Mouse (Mus musculus) liver, embryonic 14.5 days (tissue): ENCODE measurements around the gene Dyrk1a. TPM values are rescaled to one million over a fixed set of nuclear protein-coding genes. Genes with fewer than 3 reads are reported as not detected.
A peak's percentile ranks its signal among the peaks of the same experiment; 100 is the strongest.

ENCODE experiments used
- ATAC-seq: fragments of 200-750 bp; cut with Nextera tagmentation; 2 replicates; pipeline ENCODE4 v1.8.0; 2017; ENCODE audit warnings: moderate number of reproducible peaks, mild to moderate bottlenecking, moderate library complexity; ENCODE audit not compliant: insufficient read depth
- DNase-seq, 3 experiments: peaks; one replicate each; pipeline ENCODE4 v3.0.0-alpha.2; 2012 to 2013; ENCODE audit warnings: low read depth in 3 of 3, low spot score in 3 of 3
- H3K27ac ChIP-seq: fragments of 300-500 bp; sonication (generic); 2 replicates; pipeline ENCODE4 v1.5.1; 2014; ENCODE audit warnings: moderate library complexity, mild to moderate bottlenecking, control low read depth, inconsistent platforms
- H3K27me3 ChIP-seq: fragments of 300-500 bp; sonication (generic); 2 replicates; pipeline ENCODE4 v1.6.1; 2014; ENCODE audit warnings: mild to moderate bottlenecking, low read length, moderate library complexity; ENCODE audit not compliant: control insufficient read depth, insufficient read depth
- H3K36me3 ChIP-seq: fragments of 300-500 bp; sonication (generic); replicated peaks from 2 replicates; pipeline ENCODE4 v1.6.1; 2014; ENCODE audit warnings: low read depth; ENCODE audit not compliant: control insufficient read depth, insufficient read depth
- H3K4me1 ChIP-seq, 2 experiments: fragments of 200-500 bp in 1 of 2; fragments of 300-500 bp in 1 of 2; sonication (generic) in 1 of 2; replicated peaks; 2 replicates each; pipeline ENCODE4 v1.6.1; 2012 to 2014; ENCODE audit warnings: antibody characterized with exemption in 1 of 2, inconsistent platforms in 1 of 2, low read length in 1 of 2; ENCODE audit not compliant: control insufficient read depth in 2 of 2, insufficient read depth in 2 of 2
- H3K4me2 ChIP-seq: fragments of 300-500 bp; sonication (generic); 2 replicates; pipeline ENCODE4 v1.6.1; 2014; ENCODE audit warnings: low read depth, mild to moderate bottlenecking, control low read depth, moderate library complexity
- H3K4me3 ChIP-seq, 2 experiments: fragments of 200-500 bp in 1 of 2; fragments of 300-500 bp in 1 of 2; sonication (generic) in 1 of 2; 2 replicates each; pipeline ENCODE4 v1.5.1; 2012 to 2014; ENCODE audit warnings: low read depth in 2 of 2, low read length in 2 of 2, mild to moderate bottlenecking in 2 of 2, control low read depth in 1 of 2, inconsistent platforms in 1 of 2, moderate library complexity in 1 of 2; ENCODE audit not compliant: insufficient read depth in 1 of 2
- H3K9ac ChIP-seq: fragments of 300-500 bp; sonication (generic); replicated peaks from 2 replicates; pipeline ENCODE4 v1.6.1; 2014; ENCODE audit warnings: mild to moderate bottlenecking, control low read depth, moderate library complexity
- H3K9me3 ChIP-seq: fragments of 300-500 bp; sonication (generic); 2 replicates; pipeline ENCODE4 v1.6.1; 2016; ENCODE audit warnings: low read length, mixed read lengths; ENCODE audit not compliant: control insufficient read depth
- CTCF ChIP-seq: IDR thresholded peaks from 2 replicates; pipeline ENCODE4 v1.5.1; 2016; ENCODE audit warnings: antibody characterized with exemption, low read depth, control low read depth
- EP300 ChIP-seq: IDR thresholded peaks from 2 replicates; pipeline ENCODE4 v1.6.1; 2016; ENCODE audit warnings: antibody characterized with exemption, low read depth
- WGBS: fragments of 180-500 bp; shearing (Covaris S2); extraction: QIAGEN DNeasy Blood & Tissue Kit; methylation state at CpG from one replicate; pipeline ENCODE4 v1.1.7; 2014; ENCODE audit not compliant: insufficient replicate concordance; 5-methylcytosine and 5-hydroxymethylcytosine counted together
- polyA plus RNA-seq, 2 experiments: library from polyadenylated mRNA; depleted of rRNA in 1 of 2; stranded (reverse) in 1 of 2; unstranded in 1 of 2; fragments of >200 nt; fragmentation: Nextera tagmentation in 1 of 2; extraction: Ambion mirVana in 1 of 2; gene quantifications; 2 replicates each; pipeline versions ENCODE4 v1.2.1 to v1.2.3; 2012 to 2014

The Dyrk1a gene
- polyA plus RNA-seq, 2 experiments: 5.0 to 9.2 TPM

DNA sequence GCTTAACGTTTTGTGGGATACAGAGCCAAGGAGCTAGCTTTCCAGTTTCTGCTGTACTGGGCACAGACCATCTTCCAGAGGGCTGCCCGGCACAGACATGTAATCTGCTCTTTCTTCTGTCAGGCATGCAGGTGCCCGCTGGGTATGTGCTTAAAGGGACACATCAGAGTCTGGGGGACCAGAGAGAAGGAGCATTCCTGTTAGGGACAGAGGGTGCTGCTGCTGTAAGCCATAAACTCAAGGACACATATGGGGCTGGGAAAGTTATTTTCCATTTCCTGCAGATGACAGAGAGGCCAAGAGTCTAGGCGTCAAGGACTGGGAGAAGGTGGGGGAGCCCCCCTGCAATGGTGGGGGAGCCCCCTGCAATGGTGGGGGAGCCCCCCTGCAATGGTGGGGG is 149.7 kb downstream of the Dyrk1a start:
- H3K4me1 ChIP-seq: 0 out of 4 replicates have a peak, but pooled peaks cover 0 to under 1% of the 10 kb centered on the region in 2 experiments
- DNase-seq: no peak
- no peak for ATAC-seq
- 60% methylated on average over 4 of the region's 4 CpGs for WGBS
- H3K36me3 ChIP-seq: no peaks in the 10 kb centered on the region
- no peak overlapping the region for H3K27ac ChIP-seq
- H3K4me3 ChIP-seq: no peak overlapping the region
- no peaks in the 10 kb centered on the region for H3K27me3 ChIP-seq
- H3K9ac ChIP-seq: no peak overlapping the region
- H3K9me3 ChIP-seq: no peaks in the 10 kb centered on the region
- TF ChIP-seq EP300 (no peak), CTCF (no peak)
- H3K4me2 ChIP-seq: no peak overlapping the region

DNA sequence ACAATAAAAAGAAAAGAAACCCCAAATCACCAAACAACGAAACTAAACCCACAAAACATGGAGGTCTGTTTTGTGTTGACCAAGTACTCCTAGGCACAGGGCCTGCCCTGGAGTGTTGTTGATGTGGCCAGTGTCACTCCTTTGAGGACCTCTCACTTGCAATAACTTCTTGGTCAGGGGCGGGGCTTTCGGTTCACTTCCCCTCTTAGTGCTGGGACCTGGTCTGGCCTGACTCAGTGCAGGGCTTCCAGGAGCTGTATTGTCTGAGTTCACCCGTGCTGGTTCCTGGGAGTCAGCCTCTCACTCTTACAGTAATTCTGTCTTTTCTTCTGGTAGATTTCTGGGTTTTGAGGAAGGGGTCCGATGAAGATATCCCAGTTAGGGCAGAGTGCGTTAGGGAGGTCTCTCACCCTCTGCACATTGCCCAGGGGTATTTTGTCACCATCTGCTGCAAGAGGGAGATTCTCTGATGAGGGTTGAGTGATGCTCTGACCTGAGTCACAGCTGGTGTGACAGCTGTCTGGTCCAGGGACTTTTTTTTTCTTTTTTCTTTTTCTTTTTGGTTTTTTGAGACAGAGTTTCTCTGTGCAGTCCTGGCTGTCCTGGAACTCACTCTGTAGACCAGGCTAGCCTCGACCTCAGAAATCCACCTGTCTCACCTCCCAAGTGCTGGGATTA is 150.8 kb downstream of the Dyrk1a start:
- 37% methylated on average over 7 of the region's 7 CpGs for WGBS
- Histone ChIP-seq H3K27ac (no peak overlapping the region), H3K4me2 (no peak overlapping the region), H3K4me3 (no peak overlapping the region), H3K9me3 (no peaks in the 10 kb centered on the region), H3K27me3 (no peaks in the 10 kb centered on the region), H3K9ac (no peak overlapping the region), H3K36me3 (no peaks in the 10 kb centered on the region), H3K4me1 (0 out of 4 replicates have a peak, but pooled peaks cover 0 to 3% of the 10 kb centered on the region in 2 experiments)
- no peak for ATAC-seq
- TF ChIP-seq CTCF (no peak), EP300 (no peak)
- DNase-seq: no peak

DNA sequence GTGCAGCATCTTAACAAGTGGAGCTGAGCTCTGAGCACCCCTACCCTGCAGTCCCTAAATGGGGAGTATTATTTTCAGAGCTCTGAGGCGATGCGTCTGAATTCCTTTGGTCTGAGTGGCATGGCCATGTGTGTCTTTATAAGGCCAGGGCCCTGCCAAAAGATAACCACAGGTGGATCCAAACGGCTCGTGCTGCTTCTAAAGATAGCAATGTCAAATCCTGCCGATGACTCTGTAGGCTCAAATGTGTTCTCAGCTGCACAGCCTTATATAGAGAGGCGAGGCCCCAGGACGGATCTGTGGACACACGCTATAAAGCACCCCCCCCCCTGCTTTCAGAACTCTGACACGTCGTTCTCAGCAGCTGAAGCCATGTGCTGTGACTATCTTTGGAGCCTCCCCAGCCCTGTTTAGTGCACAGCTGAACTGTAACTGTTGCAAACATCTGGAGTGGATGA is 151.8 kb downstream of the Dyrk1a start:
- no peak overlapping the region for H3K4me2 ChIP-seq
- DNase-seq (no peak), ATAC-seq (no peak)
- no peak overlapping the region for H3K9ac ChIP-seq
- TF ChIP-seq EP300 (no peak), CTCF (no peak)
- H3K36me3 ChIP-seq: no peaks in the 10 kb centered on the region
- H3K9me3 ChIP-seq: no peaks in the 10 kb centered on the region
- H3K4me3 ChIP-seq: no peak overlapping the region
- WGBS: 54% methylated on average over 10 of the region's 10 CpGs
- H3K4me1 ChIP-seq: 0 out of 4 replicates have a peak, but pooled peaks cover 0 to 3% of the 10 kb centered on the region in 2 experiments
- no peak overlapping the region for H3K27ac ChIP-seq
- no peaks in the 10 kb centered on the region; the same call in 1 of the 2 replicates for H3K27me3 ChIP-seq

DNA sequence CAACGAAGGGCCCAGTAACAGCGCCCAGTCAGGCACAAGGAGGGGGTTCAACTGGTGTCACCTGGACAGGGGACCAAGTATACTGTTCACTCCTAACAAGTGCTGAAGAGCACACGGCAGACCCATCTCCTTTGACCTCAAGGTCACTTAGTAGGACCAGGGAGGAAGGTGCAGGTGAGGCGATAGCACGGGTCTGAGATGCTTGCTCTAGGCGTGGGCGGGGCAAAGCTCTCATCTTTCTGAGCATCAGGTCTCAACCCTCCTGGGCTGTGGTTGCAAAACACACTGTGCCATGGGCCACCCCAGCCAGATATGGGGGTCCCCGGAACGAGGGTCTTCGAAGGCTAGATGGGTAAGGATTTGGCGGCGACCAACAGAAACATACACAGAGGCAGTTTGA is 153.1 kb downstream of the Dyrk1a start:
- Histone ChIP-seq H3K27ac (no peak overlapping the region), H3K9me3 (no peaks in the 10 kb centered on the region), H3K27me3 (no peaks in the 10 kb centered on the region; the same call in 1 of the 2 replicates), H3K4me3 (no peak overlapping the region), H3K4me1 (0 out of 4 replicates have a peak, but pooled peaks cover 0 to 3% of the 10 kb centered on the region in 2 experiments), H3K36me3 (no peaks in the 10 kb centered on the region), H3K4me2 (no peak overlapping the region), H3K9ac (no peak overlapping the region)
- ATAC-seq (no peak), DNase-seq (no peak)
- 59% methylated on average over 12 of the region's 12 CpGs for WGBS
- TF ChIP-seq CTCF: no peak
- TF ChIP-seq EP300: no peak

DNA sequence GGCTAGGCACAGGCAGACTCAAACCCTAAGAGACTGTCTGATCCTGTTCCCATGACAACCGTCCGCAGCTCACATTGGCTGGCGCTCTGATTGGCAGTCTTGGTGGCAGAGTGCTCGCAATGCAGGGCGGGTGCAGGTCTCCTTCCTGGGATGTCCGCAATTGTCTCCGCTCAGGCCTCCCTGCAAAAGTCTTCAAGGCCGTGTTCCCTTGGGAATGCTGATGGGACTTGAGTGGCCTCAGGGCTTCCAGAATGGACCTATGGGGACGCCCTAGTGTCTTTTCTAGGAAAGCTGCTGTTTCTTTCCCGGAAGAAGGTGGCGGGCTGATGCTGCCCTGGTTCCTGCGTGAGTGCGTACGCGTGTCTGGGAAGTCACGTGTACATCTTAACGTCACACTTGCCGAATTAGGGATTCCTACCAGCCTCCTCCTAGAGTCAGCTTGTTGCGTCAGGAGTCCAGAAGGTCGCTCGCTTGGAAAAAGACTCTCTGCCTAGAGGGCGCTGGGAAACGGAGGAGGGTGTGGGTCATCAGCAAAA is 154.3 kb downstream of the Dyrk1a start:
- no peaks in the 10 kb centered on the region for H3K9me3 ChIP-seq
- TF ChIP-seq CTCF (0 out of 2 replicates have a peak, but pooled peaks have one; percentile 10), EP300 (no peak)
- no peaks in the 10 kb centered on the region for H3K36me3 ChIP-seq
- 0 out of 4 replicates have a peak, but pooled peaks cover 0 to 3% of the 10 kb centered on the region in 2 experiments for H3K4me1 ChIP-seq
- no peak overlapping the region for H3K9ac ChIP-seq
- under 1% methylated on average over 23 of the region's 23 CpGs for WGBS
- H3K27ac ChIP-seq: no peak overlapping the region
- peak; percentile 12 to 39 (median 28) for DNase-seq
- H3K27me3 ChIP-seq: no peaks in the 10 kb centered on the region; the same call in 1 of the 2 replicates
- H3K4me3 ChIP-seq: peak overlapping the region; percentile 34 to 58
- ATAC-seq: peak; percentile 70
- H3K4me2 ChIP-seq: peak overlapping the region; percentile 62
